Mouse (Mus musculus) heart, adult 2 months (tissue): ENCODE measurements at regions not wholly inside any gene's neighbourhood (a gene's known extent, or its start where the extent isn't known, plus 50 kb on each side); places are given as distances from the start of the nearest gene placed in this dataset.

Source experiments
- DNase-seq, 2 experiments: peaks; one replicate each; pipeline ENCODE4 v3.0.0; 2021
- H3K27ac ChIP-seq: fragments of 200-600 bp; 2 replicates; pipeline ENCODE4 v1.8.1; 2022
- H3K27me3 ChIP-seq: fragments of 200-500 bp; 2 replicates; pipeline ENCODE4 v1.6.1; 2012; ENCODE audit warnings: mild to moderate bottlenecking, low read length, inconsistent platforms, mixed read lengths; ENCODE audit not compliant: control insufficient read depth, insufficient read depth
- H3K36me3 ChIP-seq: fragments of 200-500 bp; 2 replicates; pipeline ENCODE4 v1.6.1; 2012; ENCODE audit warnings: low read length, inconsistent platforms; ENCODE audit not compliant: control insufficient read depth, insufficient read depth
- H3K4me1 ChIP-seq: fragments of 200-500 bp; 2 replicates; pipeline ENCODE4 v1.6.1; 2011; ENCODE audit warnings: low read length; ENCODE audit not compliant: control insufficient read depth, insufficient read depth
- H3K4me3 ChIP-seq: fragments of 200-600 bp; 2 replicates; pipeline ENCODE4 v1.8.1; 2022
- H3K79me2 ChIP-seq: fragments of 200-500 bp; replicated peaks from 2 replicates; pipeline ENCODE4 v1.6.1; 2012; ENCODE audit warnings: mild to moderate bottlenecking, inconsistent platforms, low read length, moderate library complexity, mixed read lengths; ENCODE audit not compliant: control insufficient read depth, insufficient read depth
- H3K9ac ChIP-seq: fragments of 200-500 bp; 2 replicates; pipeline ENCODE4 v1.6.1; 2012; ENCODE audit warnings: low read depth, mild to moderate bottlenecking, control low read depth, inconsistent platforms, low read length, mixed read lengths
- CTCF ChIP-seq: fragments of 200-600 bp; IDR thresholded peaks from 2 replicates; pipeline ENCODE4 v1.8.1; 2022; ENCODE audit warnings: antibody characterized with exemption, mild to moderate bottlenecking, moderate library complexity
- EP300 ChIP-seq: fragments of 200-500 bp; IDR thresholded peaks from 2 replicates; pipeline ENCODE4 v1.6.1; 2011; ENCODE audit warnings: low read depth, low read length, control low read depth; ENCODE audit not compliant: insufficient read depth
- POLR2A ChIP-seq: fragments of 200-500 bp; IDR thresholded peaks from 2 replicates; pipeline ENCODE4 v1.6.1; 2011; ENCODE audit warnings: mild to moderate bottlenecking, low read depth, low read length, control low read depth; ENCODE audit not compliant: insufficient read depth
- WGBS: fragments of 180-500 bp; shearing (Covaris S2); methylation state at CpG from one replicate; pipeline ENCODE4 v1.1.7; 2018; 5-methylcytosine and 5-hydroxymethylcytosine counted together
- intact Hi-C: fragments of 180-260 bp; cut with DNase I; formaldehyde crosslinking; loops from one replicate; pipeline ENCODE4 v1.15.1; 2025

DNA sequence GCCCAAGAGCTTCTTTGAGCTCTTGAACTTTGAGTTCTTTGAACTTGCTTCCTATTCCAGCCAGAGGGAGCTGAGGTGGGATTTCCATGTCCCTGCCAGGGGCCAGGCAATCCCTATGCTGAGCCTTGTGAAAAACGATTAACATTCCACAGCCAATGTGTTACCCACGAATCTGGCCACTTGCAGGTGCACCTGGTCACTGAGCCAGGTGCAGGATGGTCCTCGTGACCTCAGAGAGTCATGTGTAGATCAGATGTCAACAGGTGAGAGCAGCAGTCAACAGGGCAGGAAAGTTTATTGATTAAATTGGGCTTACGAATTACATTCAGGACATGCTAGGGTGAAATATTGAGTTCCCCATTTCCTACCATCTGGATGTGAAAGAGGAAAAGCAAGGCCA is 275.4 kb upstream of the Rsrc1 start:
- no peaks in the 10 kb centered on the region for H3K79me2 ChIP-seq
- 73% methylated on average over 4 of the region's 4 CpGs for WGBS
- TF ChIP-seq EP300 (no peak), CTCF (no peak), POLR2A (no peak)
- no peaks in the 10 kb centered on the region for H3K36me3 ChIP-seq
- intact Hi-C loops = no loop called here
- H3K27me3 ChIP-seq = no peaks in the 10 kb centered on the region
- no peak overlapping the region for H3K9ac ChIP-seq
- H3K4me3 ChIP-seq = no peak overlapping the region
- no peak for DNase-seq
- no peaks in the 10 kb centered on the region for H3K4me1 ChIP-seq
- H3K27ac ChIP-seq = no peak overlapping the region

DNA sequence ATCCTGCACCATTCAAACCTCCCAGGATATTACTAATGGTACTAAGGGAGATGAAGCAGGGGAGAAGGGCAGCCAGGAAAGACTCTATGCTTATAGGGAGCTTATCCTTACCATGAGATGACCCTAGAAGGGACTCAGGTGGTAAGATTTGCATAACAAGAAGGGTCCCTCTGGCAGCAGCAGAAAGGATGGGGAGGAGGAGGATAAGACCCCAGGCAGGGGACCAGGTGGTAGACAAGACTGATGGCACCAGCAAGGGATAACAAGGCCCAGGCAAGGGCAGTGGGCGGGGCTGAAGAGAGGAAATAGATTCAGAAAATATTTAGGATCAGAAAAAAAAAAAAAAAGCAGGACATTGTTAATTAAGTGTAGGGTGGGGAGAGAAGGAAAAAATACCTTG is 245.7 kb upstream of the Rsrc1 start:
- 73% methylated on average over 1 of the region's 1 CpGs for WGBS
- no peaks in the 10 kb centered on the region for H3K79me2 ChIP-seq
- no peak overlapping the region for H3K27ac ChIP-seq
- no peaks in the 10 kb centered on the region for H3K4me1 ChIP-seq
- no peak overlapping the region for H3K4me3 ChIP-seq
- intact Hi-C loops = no loop called here
- TF ChIP-seq CTCF (no peak), POLR2A (no peak), EP300 (no peak)
- H3K27me3 ChIP-seq = no peaks in the 10 kb centered on the region
- H3K9ac ChIP-seq = no peak overlapping the region
- DNase-seq = no peak
- no peaks in the 10 kb centered on the region for H3K36me3 ChIP-seq

DNA sequence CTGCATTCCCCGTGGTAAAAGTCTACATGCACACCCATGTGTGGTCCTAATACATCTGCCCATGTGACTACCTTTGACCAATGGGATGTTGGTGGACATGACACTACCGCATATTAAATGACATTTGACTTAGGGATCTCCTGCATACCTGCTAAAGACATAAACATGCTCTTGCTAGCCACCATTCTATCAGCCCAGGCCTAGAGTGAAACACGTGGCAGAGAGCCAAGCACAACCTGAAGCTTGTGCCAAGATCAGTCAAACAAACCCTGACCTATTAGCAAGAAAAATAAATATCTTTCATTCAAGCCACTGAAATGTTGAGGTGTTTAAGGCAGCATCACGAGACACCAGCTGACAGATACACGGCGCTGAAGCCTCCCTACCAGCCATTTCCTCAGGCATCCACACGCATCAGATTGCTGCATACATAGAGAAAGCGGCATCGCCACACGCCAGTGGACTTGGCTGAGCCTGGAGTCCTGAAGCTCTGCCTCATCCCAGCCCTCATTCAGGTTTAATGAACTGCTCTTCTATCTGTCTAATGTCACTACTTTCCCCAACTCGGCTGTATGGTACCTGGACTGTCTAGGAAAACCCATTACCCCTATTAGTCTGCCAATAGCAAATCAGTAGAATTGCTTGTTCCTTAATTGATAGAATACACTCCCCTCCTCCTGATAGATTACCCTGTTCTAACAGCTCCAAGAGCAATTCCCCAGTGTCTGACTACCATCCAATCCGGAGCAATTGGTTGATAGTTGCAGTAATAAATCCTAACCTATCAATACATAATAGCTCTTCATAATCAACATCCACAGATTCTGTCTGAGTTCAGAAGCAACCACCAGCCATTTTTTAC is 242.8 kb upstream of the Rsrc1 start:
- no peaks in the 10 kb centered on the region for H3K36me3 ChIP-seq
- no peaks in the 10 kb centered on the region for H3K27me3 ChIP-seq
- 50% methylated on average over 12 of the region's 12 CpGs for WGBS
- H3K79me2 ChIP-seq = no peaks in the 10 kb centered on the region
- intact Hi-C loops = no loop called here
- no peaks in the 10 kb centered on the region for H3K4me1 ChIP-seq
- no peak overlapping the region for H3K27ac ChIP-seq
- H3K9ac ChIP-seq = no peak overlapping the region
- TF ChIP-seq EP300 (no peak), CTCF (no peak), POLR2A (no peak)
- no peak for DNase-seq
- no peak overlapping the region for H3K4me3 ChIP-seq

DNA sequence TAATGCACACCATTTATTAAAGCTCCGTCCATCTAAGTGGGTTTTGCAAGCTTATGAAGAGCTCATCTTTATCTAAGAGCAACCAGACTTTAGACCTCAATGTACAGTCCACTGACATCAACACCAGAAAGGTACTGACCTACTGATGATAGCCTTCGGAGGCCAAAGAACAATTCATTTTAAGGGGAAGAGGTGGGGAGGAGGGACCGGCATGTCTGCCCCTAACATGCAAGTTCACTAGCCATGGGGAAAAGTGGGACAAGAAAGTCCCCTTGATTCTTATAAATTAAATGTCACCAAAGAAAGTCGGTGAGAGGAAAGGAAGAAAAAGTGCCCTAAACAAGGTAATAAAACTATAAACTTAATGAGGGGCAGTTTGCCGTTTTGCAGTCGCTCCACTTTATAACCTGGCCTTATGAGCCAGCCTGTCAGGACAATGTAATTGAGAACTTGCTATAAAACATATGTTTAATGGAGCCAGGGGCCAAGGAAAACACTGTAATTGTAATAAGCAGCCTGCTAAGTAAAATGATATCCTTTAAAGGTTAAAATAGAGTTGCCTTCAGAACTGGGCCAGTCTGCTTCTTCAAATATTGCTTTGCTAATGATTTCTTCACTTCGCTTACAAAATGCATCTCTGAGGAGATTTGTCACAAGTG is 241.7 kb upstream of the Rsrc1 start:
- intact Hi-C loops = no loop called here
- Histone ChIP-seq H3K27ac (no peak overlapping the region), H3K4me1 (no peaks in the 10 kb centered on the region), H3K79me2 (no peaks in the 10 kb centered on the region), H3K4me3 (no peak overlapping the region), H3K36me3 (no peaks in the 10 kb centered on the region), H3K9ac (no peak overlapping the region), H3K27me3 (no peaks in the 10 kb centered on the region)
- 67% methylated on average over 7 of the region's 7 CpGs for WGBS
- no peak for DNase-seq
- TF ChIP-seq POLR2A (no peak), EP300 (no peak), CTCF (no peak)

DNA sequence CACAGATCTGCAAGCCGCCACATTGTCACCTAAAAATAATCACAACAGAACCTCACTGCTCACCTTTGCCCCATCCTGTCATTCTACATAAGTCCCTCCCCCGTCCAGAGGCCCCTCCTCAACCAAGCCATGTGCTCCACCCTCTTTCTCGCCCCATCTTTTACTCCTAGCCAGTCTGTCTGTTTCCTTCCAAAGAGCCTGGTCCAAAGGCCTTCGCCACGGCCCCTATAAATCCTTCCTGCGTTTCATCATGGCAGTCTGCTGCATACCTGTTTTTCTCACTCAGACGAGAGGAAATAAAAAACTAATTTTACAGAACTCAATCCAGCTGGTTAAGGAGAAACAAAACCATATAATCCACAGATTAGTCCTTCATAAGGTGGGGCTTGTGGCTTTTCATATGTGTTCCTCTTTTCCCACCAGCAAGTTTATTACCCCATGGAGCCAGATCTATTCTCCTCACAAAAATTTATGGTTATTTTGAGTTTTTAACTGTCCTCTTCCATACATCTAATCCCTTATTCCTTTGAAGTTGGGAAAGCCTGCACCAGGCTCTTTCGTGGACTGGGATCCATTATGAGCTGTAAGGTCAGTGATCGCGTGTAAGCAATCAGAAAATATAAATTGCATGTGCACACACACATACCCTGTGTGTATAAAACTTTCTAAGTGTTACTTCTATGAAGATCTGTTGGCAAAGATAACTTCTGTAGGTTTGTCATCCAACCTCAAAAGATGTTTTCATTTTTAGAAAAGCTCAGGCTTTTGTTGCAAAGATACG is 236.9 kb upstream of the Rsrc1 start:
- DNase-seq = no peak
- no peaks in the 10 kb centered on the region for H3K4me1 ChIP-seq
- intact Hi-C loops = no loop called here
- no peaks in the 10 kb centered on the region for H3K36me3 ChIP-seq
- no peak overlapping the region for H3K27ac ChIP-seq
- TF ChIP-seq CTCF (no peak), POLR2A (no peak), EP300 (no peak)
- 82% methylated on average over 11 of the region's 11 CpGs for WGBS
- no peak overlapping the region for H3K9ac ChIP-seq
- H3K27me3 ChIP-seq = no peaks in the 10 kb centered on the region
- H3K4me3 ChIP-seq = no peak overlapping the region
- no peaks in the 10 kb centered on the region for H3K79me2 ChIP-seq
